Mouse (Mus musculus): Measurements from ENCODE around the gene Cdc6. TPM values are rescaled to one million over a fixed set of nuclear protein-coding genes. Genes with fewer than 3 reads are reported as not detected.

Cdc6 gene
- polyA plus RNA-seq, 1 experiment from 2014 or later: 23.0 TPM

DNA sequence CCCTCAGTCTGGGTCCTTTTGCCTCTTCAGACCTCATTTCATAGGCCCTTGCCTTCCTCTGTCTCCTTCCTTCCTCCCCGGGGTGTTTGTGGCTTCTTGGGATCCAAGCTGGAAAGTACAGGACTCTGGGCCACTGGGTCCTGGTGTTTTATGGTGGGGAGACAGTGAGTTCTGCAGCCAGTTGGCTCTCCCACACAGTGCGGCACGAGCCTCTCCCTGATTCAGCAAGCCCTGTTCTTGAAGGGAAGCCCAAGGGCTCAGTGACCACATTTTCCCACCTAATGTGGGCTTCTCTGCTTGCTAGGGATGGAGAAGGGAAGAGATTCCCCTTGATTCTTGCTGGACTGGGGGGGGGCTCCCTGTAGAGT, 34.9 kb downstream of the Cdc6 start:
- H3K27ac ChIP-seq: peak overlapping the region; percentile 89
- no peaks in the 10 kb centered on the region for H3K9me3 ChIP-seq (replicated peaks)
- no peak for ATAC-seq
- 51% methylated on average over 3 of the region's 3 CpGs for WGBS
- H3K4me1 ChIP-seq: peaks cover 82% of the 10 kb centered on the region
- no peaks in the 10 kb centered on the region for H3K27me3 ChIP-seq
- H3K9ac ChIP-seq: peak overlapping the region; percentile 69; the same call in 1 of the 2 replicates
- H3K4me3 ChIP-seq: peak overlapping the region; percentile 48
- H3K36me3 ChIP-seq (ENCODE audit: poor library complexity, severe bottlenecking): no peaks in the 10 kb centered on the region
- peak overlapping the region; percentile 85 for H3K4me2 ChIP-seq

DNA sequence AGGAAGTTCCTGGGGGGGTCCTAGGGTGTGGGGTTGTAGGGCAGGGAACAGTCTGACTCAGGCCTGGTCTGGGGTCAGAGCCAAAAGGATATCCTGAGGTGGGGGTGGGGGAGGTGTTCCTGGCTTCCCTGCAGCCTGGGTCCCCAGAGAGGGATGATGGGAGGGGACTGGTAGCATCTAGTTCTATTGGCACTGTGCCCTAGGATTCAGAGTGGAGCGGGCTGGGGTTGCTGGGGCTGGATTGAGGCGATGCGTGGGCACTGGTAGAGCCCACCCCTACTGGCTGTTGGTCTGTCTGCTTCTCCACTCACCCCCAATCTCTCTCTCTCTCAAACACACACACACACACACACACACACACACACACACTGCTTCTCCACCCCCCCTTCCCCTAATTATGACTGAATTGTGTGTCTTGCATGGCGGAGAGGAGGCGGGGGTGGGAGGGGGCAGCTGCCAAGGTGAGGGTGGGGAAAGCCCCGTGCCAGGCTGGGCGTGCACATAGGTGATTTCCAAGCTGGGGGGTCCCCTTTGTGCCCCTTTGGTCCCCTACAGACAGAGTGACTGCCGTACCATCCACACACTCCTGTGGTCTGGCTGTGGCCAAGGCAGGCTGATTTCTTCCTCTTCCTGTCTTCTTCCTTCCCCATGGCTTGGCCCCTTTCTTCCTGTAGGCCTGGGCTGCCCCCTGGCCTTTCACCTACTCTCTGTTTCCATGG, 35.5 kb downstream of the Cdc6 start:
- H3K4me1 ChIP-seq: peaks cover 77% of the 10 kb centered on the region
- no peaks in the 10 kb centered on the region for H3K27me3 ChIP-seq
- no peaks in the 10 kb centered on the region for H3K9me3 ChIP-seq (replicated peaks)
- peak overlapping the region; percentile 26; the same call in 1 of the 2 replicates for H3K9ac ChIP-seq
- ATAC-seq: no peak
- H3K4me3 ChIP-seq: no peak overlapping the region
- peak overlapping the region; percentile 10 for H3K4me2 ChIP-seq
- no peaks in the 10 kb centered on the region for H3K36me3 ChIP-seq (ENCODE audit: poor library complexity, severe bottlenecking)
- peak overlapping the region; percentile 89 for H3K27ac ChIP-seq
- 59% methylated on average over 8 of the region's 8 CpGs for WGBS

DNA sequence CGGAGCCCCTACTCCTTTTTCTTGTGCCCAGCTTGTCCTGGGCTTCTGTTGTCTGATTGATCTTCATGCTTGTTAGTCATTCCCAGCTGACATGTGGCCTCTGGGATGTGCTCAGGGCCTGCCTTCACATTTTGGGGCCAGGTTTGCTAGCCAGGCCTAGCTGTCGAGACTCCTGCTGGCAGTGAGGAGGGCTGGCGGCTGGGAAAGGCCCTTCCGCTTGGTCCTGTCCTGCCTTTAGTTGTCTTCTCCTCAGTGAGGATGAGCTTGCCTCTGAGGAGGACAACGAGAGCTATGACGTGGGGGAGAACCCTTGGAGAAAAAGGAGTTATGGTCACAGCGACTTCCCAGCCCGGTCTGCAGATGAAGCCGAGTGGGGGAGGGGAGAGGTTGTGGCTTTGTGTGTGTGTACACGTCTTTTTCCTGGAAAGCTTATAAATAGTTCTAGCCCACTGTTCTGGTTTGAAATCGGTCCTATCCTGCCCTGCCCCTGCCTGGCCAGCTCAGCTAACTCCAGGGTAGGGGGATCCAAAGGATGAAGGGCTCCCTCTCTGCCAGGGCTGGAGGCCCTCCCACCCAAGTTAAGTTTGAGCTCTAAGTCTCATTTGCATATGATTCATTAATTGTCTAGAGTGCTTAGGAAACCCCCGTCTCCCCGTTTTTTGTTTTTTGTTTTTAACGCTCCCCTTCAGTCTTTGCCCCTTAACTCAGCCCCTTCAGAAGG, 36.3 kb downstream of the Cdc6 start:
- Histone ChIP-seq H3K4me3 (no peak overlapping the region), H3K4me2 (peak overlapping the region; percentile 10; the same call in 1 of the 2 replicates), H3K9me3 (replicated peaks) (no peaks in the 10 kb centered on the region), H3K36me3 (ENCODE audit: poor library complexity, severe bottlenecking) (no peaks in the 10 kb centered on the region), H3K4me1 (peaks cover 69% of the 10 kb centered on the region), H3K27ac (peak overlapping the region; percentile 89), H3K27me3 (no peaks in the 10 kb centered on the region), H3K9ac (peak overlapping the region; percentile 30; the same call in 1 of the 2 replicates)
- ATAC-seq: no peak
- WGBS: 32% methylated on average over 14 of the region's 14 CpGs

DNA sequence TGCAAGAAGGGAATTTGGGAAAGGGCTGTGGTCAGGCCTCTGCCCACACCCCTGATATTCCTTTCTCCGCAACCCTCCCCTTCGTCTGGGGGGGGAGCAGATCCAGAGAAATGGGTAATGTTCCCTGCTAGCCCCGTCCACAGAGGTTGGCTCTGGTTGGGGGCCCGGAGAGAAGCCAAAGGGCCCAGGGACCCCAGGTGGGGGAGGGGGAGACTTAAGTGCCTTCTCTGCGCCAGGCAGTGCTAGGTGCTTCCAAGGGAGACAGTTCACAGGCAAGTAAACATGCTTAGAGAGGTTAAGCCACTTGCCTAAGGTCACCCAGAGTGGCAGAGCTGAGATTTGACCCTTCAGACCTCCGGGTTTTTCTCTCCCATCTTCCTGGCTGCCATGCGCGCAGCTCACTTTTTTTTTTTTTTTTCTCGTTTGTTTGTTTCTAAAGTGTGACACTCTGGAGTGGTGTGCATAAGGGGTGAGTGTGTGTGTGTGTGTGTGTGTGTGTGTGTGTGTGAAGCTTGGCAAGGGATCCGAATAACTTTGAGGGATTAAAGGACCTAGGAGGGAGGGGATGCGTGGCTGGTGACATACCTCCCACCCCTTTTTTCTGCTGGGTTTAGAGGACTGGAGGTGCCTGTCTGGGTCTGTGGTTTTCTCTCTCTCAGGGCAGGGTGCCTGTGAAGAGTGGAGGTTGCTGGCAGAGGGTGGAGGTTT, 37.5 kb downstream of the Cdc6 start:
- Histone ChIP-seq H3K36me3 (ENCODE audit: poor library complexity, severe bottlenecking) (no peaks in the 10 kb centered on the region), H3K9ac (peak overlapping the region; percentile 34; the same call in 1 of the 2 replicates), H3K9me3 (replicated peaks) (no peaks in the 10 kb centered on the region), H3K27me3 (no peaks in the 10 kb centered on the region), H3K4me1 (peaks cover 64% of the 10 kb centered on the region), H3K4me2 (no peak overlapping the region), H3K4me3 (no peak overlapping the region), H3K27ac (peak overlapping the region; percentile 48; the same call in 1 of the 2 replicates)
- 25% methylated on average over 11 of the region's 11 CpGs for WGBS
- no peak for ATAC-seq

GRCm38 (mm10) chr11:98945605-98945977, 38.0 kb downstream of the Cdc6 start:
- 58% methylated on average over 3 of the region's 3 CpGs for WGBS
- no peak for ATAC-seq
- H3K4me1 ChIP-seq: peaks cover 63% of the 10 kb centered on the region
- no peak overlapping the region for H3K9ac ChIP-seq
- H3K27me3 ChIP-seq: no peaks in the 10 kb centered on the region
- no peaks in the 10 kb centered on the region for H3K36me3 ChIP-seq (ENCODE audit: poor library complexity, severe bottlenecking)
- H3K4me2 ChIP-seq: no peak overlapping the region
- no peak overlapping the region for H3K4me3 ChIP-seq
- peak overlapping the region; percentile 48; the same call in 1 of the 2 replicates for H3K27ac ChIP-seq
- no peaks in the 10 kb centered on the region for H3K9me3 ChIP-seq (replicated peaks)

DNA sequence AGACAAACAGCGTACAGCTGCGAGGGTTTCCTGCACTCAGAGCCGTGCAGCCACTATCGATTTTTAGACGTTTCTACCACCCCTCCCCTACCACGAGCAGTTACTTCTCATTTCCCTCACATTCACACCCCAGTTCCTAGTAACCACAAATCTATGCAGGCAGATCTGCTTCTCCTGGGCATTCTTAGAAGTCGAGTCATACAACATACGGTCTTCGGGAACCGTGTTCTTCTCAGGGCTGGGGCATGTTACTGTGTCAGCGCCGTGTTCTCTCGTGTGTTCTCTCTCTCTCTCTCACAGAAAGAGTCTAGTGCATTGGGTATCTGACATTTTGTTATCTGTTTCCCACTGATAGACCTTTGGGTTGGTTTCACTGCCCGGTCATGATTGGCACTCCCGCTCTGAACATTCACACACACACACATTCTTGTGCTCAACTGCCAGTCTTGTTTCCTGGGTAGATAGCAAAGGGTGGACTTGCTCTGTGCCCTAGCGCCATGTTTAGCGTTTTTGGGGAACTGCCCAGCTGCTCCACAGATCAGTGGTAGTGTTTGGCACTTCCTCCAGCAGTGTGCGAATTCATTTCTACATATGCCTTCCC, 40.5 kb downstream of the Cdc6 start:
- H3K9ac ChIP-seq: no peak overlapping the region
- H3K4me1 ChIP-seq: peaks cover 50% of the 10 kb centered on the region
- no peaks in the 10 kb centered on the region for H3K27me3 ChIP-seq
- no peak overlapping the region for H3K4me2 ChIP-seq
- no peak overlapping the region for H3K27ac ChIP-seq
- ATAC-seq: no peak
- H3K9me3 ChIP-seq (replicated peaks): no peaks in the 10 kb centered on the region
- H3K4me3 ChIP-seq: no peak overlapping the region
- no peaks in the 10 kb centered on the region for H3K36me3 ChIP-seq (ENCODE audit: poor library complexity, severe bottlenecking)
- WGBS: 90% methylated on average over 18 of the region's 18 CpGs

DNA sequence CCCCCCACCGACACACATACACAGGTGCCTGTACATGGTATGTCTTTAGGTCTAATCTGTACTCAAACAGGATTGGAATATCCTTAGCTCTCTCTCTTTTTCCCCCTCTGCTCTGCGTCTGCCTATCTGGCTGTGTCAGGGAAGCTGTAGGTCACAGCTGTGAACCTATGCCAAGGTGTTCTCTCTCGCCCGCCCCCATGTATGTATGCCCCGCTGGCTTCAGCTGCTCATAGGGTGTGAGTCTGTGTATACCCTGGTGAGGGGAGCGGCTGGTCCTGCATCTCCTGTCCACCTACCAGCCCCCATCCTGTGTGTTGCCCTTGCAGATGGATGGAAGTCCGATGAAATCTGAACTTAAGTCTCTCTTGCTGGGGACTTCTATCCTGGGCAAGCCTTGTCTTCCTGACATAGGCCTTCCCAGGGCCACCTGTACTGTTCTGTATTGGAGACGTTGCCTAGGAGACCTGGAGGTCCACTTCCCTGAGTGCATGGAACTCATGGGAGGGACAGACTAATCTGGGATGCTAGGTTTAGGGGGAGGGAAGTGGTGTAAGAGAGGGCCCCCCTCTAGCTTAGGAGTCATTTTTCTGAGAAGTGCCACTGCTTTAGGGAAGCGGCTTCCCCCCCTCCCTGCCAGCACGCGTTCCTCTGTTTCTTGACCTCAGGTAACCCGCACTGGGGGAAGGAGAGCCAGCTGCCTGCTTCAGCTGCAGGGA, 41.8 kb downstream of the Cdc6 start:
- Histone ChIP-seq H3K4me1 (peaks cover 49% of the 10 kb centered on the region), H3K27me3 (no peaks in the 10 kb centered on the region), H3K9me3 (replicated peaks) (no peaks in the 10 kb centered on the region), H3K27ac (no peak overlapping the region), H3K9ac (no peak overlapping the region), H3K36me3 (ENCODE audit: poor library complexity, severe bottlenecking) (no peaks in the 10 kb centered on the region), H3K4me2 (no peak overlapping the region), H3K4me3 (no peak overlapping the region)
- 62% methylated on average over 12 of the region's 12 CpGs for WGBS
- no peak for ATAC-seq

GRCm38 (mm10) chr11:98949958-98950460, 42.4 kb downstream of the Cdc6 start:
- no peak for ATAC-seq
- H3K9ac ChIP-seq: no peak overlapping the region
- H3K4me2 ChIP-seq: no peak overlapping the region

DNA sequence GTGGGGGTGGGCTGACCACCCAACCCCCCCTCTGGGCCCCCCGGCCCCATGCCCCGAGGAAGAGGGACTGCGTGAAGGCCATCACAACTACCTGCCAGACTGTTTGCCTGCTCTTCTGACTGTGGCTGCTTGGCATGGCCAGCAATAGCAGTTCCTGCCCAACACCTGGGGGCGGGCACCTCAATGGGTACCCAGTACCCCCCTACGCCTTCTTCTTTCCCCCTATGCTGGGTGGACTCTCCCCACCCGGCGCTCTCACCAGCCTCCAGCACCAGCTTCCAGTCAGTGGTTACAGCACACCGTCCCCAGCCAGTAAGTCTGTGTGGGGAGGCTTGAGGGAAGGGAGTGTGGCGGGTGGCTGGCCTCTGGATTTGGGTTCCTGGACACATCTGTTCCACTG, 42.9 kb downstream of the Cdc6 start:
- ATAC-seq: no peak
- Histone ChIP-seq H3K9ac (no peak overlapping the region), H3K4me2 (no peak overlapping the region), H3K27me3 (no peaks in the 10 kb centered on the region), H3K4me1 (peaks cover 49% of the 10 kb centered on the region), H3K36me3 (ENCODE audit: poor library complexity, severe bottlenecking) (no peaks in the 10 kb centered on the region), H3K27ac (no peak overlapping the region), H3K9me3 (replicated peaks) (no peaks in the 10 kb centered on the region), H3K4me3 (no peak overlapping the region)
- WGBS: 83% methylated on average over 9 of the region's 9 CpGs

More at GRCm38 (mm10) chr11:98949958-98950460, 42.4 kb downstream of the Cdc6 start:
- no peaks in the 10 kb centered on the region for H3K27me3 ChIP-seq
- H3K4me1 ChIP-seq: peaks cover 49% of the 10 kb centered on the region
- H3K36me3 ChIP-seq (ENCODE audit: poor library complexity, severe bottlenecking): no peaks in the 10 kb centered on the region
- H3K9me3 ChIP-seq (replicated peaks): no peaks in the 10 kb centered on the region
- H3K27ac ChIP-seq: no peak overlapping the region
- 82% methylated on average over 7 of the region's 7 CpGs for WGBS
- H3K4me3 ChIP-seq: no peak overlapping the region

- WGBS: 47% methylated on average over 16 of the region's 16 CpGs
- Histone ChIP-seq H3K4me2 (peak overlapping the region; percentile 9; the same call in 1 of the 2 replicates), H3K4me1 (peaks cover 52% of the 10 kb centered on the region), H3K27me3 (no peaks in the 10 kb centered on the region), H3K9me3 (replicated peaks) (no peaks in the 10 kb centered on the region), H3K9ac (peak overlapping the region; percentile 48; the same call in 1 of the 2 replicates), H3K36me3 (ENCODE audit: poor library complexity, severe bottlenecking) (no peaks in the 10 kb centered on the region), H3K27ac (peak overlapping the region; percentile 57), H3K4me3 (no peak overlapping the region)
- ATAC-seq: peak; percentile 25; the same call in 1 of the 2 replicates
Measured at GRCm38 (mm10) chr11:98951026-98951906, 43.7 kb downstream of the Cdc6 start.

Measured in forebrain, embryonic 13.5 days (tissue).